Mouse (Mus musculus) gastrocnemius, postnatal 4 days (tissue): ENCODE data around the gene Enpp3. TPM values are rescaled to one million over a fixed set of nuclear protein-coding genes. Genes with fewer than 3 reads are reported as not detected.
A peak's percentile ranks its signal among the peaks of the same experiment; 100 is the strongest.
"Not testable (repeated sequence)": the region's sequence is repeated elsewhere in the genome, so short reads cannot be mapped to it uniquely, and the experiment has no call there.

ENCODE experiments used
- DNase-seq, 2 experiments: peaks; one replicate each; pipeline ENCODE4 v3.0.0; 2021 to 2022; ENCODE audit warnings: low spot score in 2 of 2, mixed read lengths in 2 of 2
- total RNA-seq, 2 experiments: library from RNA; stranded (reverse); gene quantifications; 2 replicates each; pipeline ENCODE4 v1.2.3; 2021

Enpp3 gene
- total RNA-seq, 2 experiments from 2014 or later, result 9.8 to 11.0 TPM

- DNase-seq, result no peak
These were observed 18.7 kb downstream of the Enpp3 start for GRCm38 (mm10) chr10:24823697-24824535.

- no peak for DNase-seq
These were observed 19.4 kb downstream of the Enpp3 start for GRCm38 (mm10) chr10:24823265-24823664.

GRCm38 (mm10) chr10:24822842-24823241, 19.8 kb downstream of the Enpp3 start:
- no peak for DNase-seq

GRCm38 (mm10) chr10:24821990-24822676, 20.5 kb downstream of the Enpp3 start:
- DNase-seq, result no peak

GRCm38 (mm10) chr10:24819526-24819925, 23.1 kb downstream of the Enpp3 start:
- DNase-seq, result no peak

GRCm38 (mm10) chr10:24810639-24811038, 32.0 kb downstream of the Enpp3 start:
- DNase-seq, result no peak

GRCm38 (mm10) chr10:24806756-24807155, 35.9 kb downstream of the Enpp3 start:
- DNase-seq, result no peak

- no peak for DNase-seq
These were observed 36.7 kb downstream of the Enpp3 start for GRCm38 (mm10) chr10:24805876-24806275.

- DNase-seq, result no peak
These were observed 37.5 kb downstream of the Enpp3 start for GRCm38 (mm10) chr10:24805173-24805572.

- not testable (repeated sequence) for DNase-seq
These were observed 39.8 kb downstream of the Enpp3 start for GRCm38 (mm10) chr10:24802742-24803244.

- no peak for DNase-seq
These were observed 40.8 kb downstream of the Enpp3 start for GRCm38 (mm10) chr10:24801796-24802195.

GRCm38 (mm10) chr10:24797246-24797645, 45.4 kb downstream of the Enpp3 start:
- peak; percentile 50 to 70 for DNase-seq

GRCm38 (mm10) chr10:24792756-24793155, 49.9 kb downstream of the Enpp3 start:
- DNase-seq, result no peak

- DNase-seq, result peak; percentile 46 to 50
These were observed 52.7 kb downstream of the Enpp3 start for GRCm38 (mm10) chr10:24789747-24790545.

GRCm38 (mm10) chr10:24785345-24785744, 57.3 kb downstream of the Enpp3 start:
- DNase-seq, result no peak

GRCm38 (mm10) chr10:24784624-24785276, 57.9 kb downstream of the Enpp3 start:
- no peak for DNase-seq

- DNase-seq, result no peak
These were observed 58.7 kb downstream of the Enpp3 start for GRCm38 (mm10) chr10:24783946-24784345.

GRCm38 (mm10) chr10:24778643-24779020, 64.0 kb downstream of the Enpp3 start:
- DNase-seq, result no peak

GRCm38 (mm10) chr10:24777916-24778642, 64.5 kb downstream of the Enpp3 start:
- DNase-seq, result peak; percentile 30 to 76

- no peak for DNase-seq
These were observed 73.1 kb downstream of the Enpp3 start for GRCm38 (mm10) chr10:24769496-24769895.
